Mouse (Mus musculus) ovary, adult 18-20 months (tissue): ENCODE measurements around the gene Ptprd.
A peak's percentile ranks its signal among the peaks of the same experiment; 100 is the strongest.

Experiments used
- DNase-seq: peaks from one replicate; pipeline ENCODE4 v3.0.0; 2022; ENCODE audit warnings: low spot score, mixed read lengths

Ptprd gene

GRCm38 (mm10) chr4:76621740-76622139 lies 1590.0 kb downstream of the Ptprd start:
- DNase-seq, result no peak

GRCm38 (mm10) chr4:76616614-76617013 lies 1595.1 kb downstream of the Ptprd start:
- DNase-seq, result no peak

- DNase-seq, result no peak
Observed at GRCm38 (mm10) chr4:76608246-76608645, 1603.5 kb downstream of the Ptprd start.

GRCm38 (mm10) chr4:76606808-76607207 lies 1605.0 kb downstream of the Ptprd start:
- DNase-seq, result no peak

- no peak for DNase-seq
Observed at GRCm38 (mm10) chr4:76590722-76591121, 1621.0 kb downstream of the Ptprd start.

GRCm38 (mm10) chr4:76583025-76583424 lies 1628.7 kb downstream of the Ptprd start:
- no peak for DNase-seq

- DNase-seq, result no peak
Observed at GRCm38 (mm10) chr4:76566006-76566405, 1645.8 kb downstream of the Ptprd start.

GRCm38 (mm10) chr4:76541769-76542168 lies 1670.0 kb downstream of the Ptprd start:
- no peak for DNase-seq

- no peak for DNase-seq
Observed at GRCm38 (mm10) chr4:76532926-76533325, 1678.8 kb downstream of the Ptprd start.

GRCm38 (mm10) chr4:76525281-76525680 lies 1686.5 kb downstream of the Ptprd start:
- DNase-seq, result no peak

- no peak for DNase-seq
Observed at GRCm38 (mm10) chr4:76503279-76503601, 1708.5 kb downstream of the Ptprd start.

GRCm38 (mm10) chr4:76502575-76503278 lies 1709.0 kb downstream of the Ptprd start:
- no peak for DNase-seq

- DNase-seq, result no peak
Observed at GRCm38 (mm10) chr4:76485848-76486247, 1725.9 kb downstream of the Ptprd start.

- no peak for DNase-seq
Observed at GRCm38 (mm10) chr4:76468366-76469100, 1743.2 kb downstream of the Ptprd start.

GRCm38 (mm10) chr4:76464682-76465081 lies 1747.1 kb downstream of the Ptprd start:
- DNase-seq, result no peak

GRCm38 (mm10) chr4:76461336-76461735 lies 1750.4 kb downstream of the Ptprd start:
- DNase-seq, result no peak

GRCm38 (mm10) chr4:76460556-76460955 lies 1751.2 kb downstream of the Ptprd start:
- DNase-seq, result no peak

- DNase-seq, result no peak
Observed at GRCm38 (mm10) chr4:76459621-76460020, 1752.1 kb downstream of the Ptprd start.

- DNase-seq, result no peak
Observed at GRCm38 (mm10) chr4:76452286-76452685, 1759.5 kb downstream of the Ptprd start.

- DNase-seq, result no peak
Observed at GRCm38 (mm10) chr4:76451019-76451552, 1760.7 kb downstream of the Ptprd start.

GRCm38 (mm10) chr4:76450351-76451018 lies 1761.3 kb downstream of the Ptprd start:
- DNase-seq, result peak; percentile 45

GRCm38 (mm10) chr4:76449466-76450350 lies 1762.1 kb downstream of the Ptprd start:
- peak; percentile 81 for DNase-seq
